Mouse (Mus musculus): ENCODE data around the gene Aurka.

- TF ChIP-seq POLR2A (IDR thresholded peaks at IDR 0.05; ENCODE audit: borderline replicate concordance, low read depth, low read length) (no peak), CTCF (IDR thresholded peaks at IDR 0.05; ENCODE audit: low read depth, low read length) (no peak)
Measured at GRCm38 (mm10) chr2:172392041-172392521, 21.7 kb upstream of the Aurka start.
